21 mouse cellular contexts compared by ENCODE assay signal in genomic region chr1:132781607-132782445, GRCm38 (mm10). TPM values are rescaled to one million over a fixed set of nuclear protein-coding genes. Genes with fewer than 3 reads are reported as not detected.
DNase-seq lines count a peak whose midpoint lies in the region; ATAC-seq and TF ChIP-seq lines count a peak whose summit lies in the region.
"Had no signal": no experiment of that assay in that cellular context is flagged by ENCODE, and none has a peak within 500 bp of the region (broad histone marks: within the 10 kb centered on the region; RNA-seq: fewer than 3 reads in every experiment).

No protein-coding gene starts in this region.

- peak; percentile 43; the same call in 1 of the 2 replicates for ATAC-seq in hindbrain, embryonic 14.5 days (ENCODE audit: low FRiP score)
- no peak for ATAC-seq in hindbrain, embryonic 12.5 days (ENCODE audit: low FRiP score)
- ATAC-seq in forebrain, embryonic 16.5 days = peak; percentile 55
- peak; percentile 84 for ATAC-seq in midbrain, embryonic 16.5 days
- ATAC-seq in erythroid progenitor cell, adult 5-6 weeks (replicated peaks; ENCODE audit: low FRiP score, poor library complexity, severe bottlenecking) = no peak
- ATAC-seq: intestine, embryonic 16.5 days; liver, postnatal 0 days had no signal

- DNase-seq in hindbrain, embryonic 14.5 days (ENCODE audit: low spot score) = no peak
- DNase-seq in brain, embryonic 14.5 days (ENCODE audit: low read depth) = peak; percentile 72
- DNase-seq in urinary bladder, postnatal 14 days (ENCODE audit: low spot score) = no peak
- DNase-seq: adrenal gland, adult 2 months; cerebellum, adult 11-12 months; cerebellum, postnatal 14 days; heart, postnatal 36 days; left cerebral cortex, postnatal 4 days; liver, postnatal 0 days; lung, postnatal 14 days; retina, postnatal 1 day; thymus, postnatal 25 days had no signal

- no peak overlapping the region for H3K9ac ChIP-seq in hindbrain, embryonic 14.5 days
- H3K9ac ChIP-seq in hindbrain, embryonic 12.5 days = no peak overlapping the region
- no peak overlapping the region for H3K9ac ChIP-seq in forebrain, embryonic 16.5 days (replicated peaks; ENCODE audit: low read depth, low read length)
- no peak overlapping the region for H3K9ac ChIP-seq in midbrain, embryonic 16.5 days (ENCODE audit: low read depth, low read length)
- H3K9ac ChIP-seq: embryonic facial prominence, embryonic 13.5 days; heart, embryonic 13.5 days; liver, postnatal 0 days had no signal

- no peak overlapping the region for H3K4me3 ChIP-seq in hindbrain, embryonic 14.5 days (replicated peaks; ENCODE audit: low read length)
- H3K4me3 ChIP-seq in hindbrain, embryonic 12.5 days = no peak overlapping the region
- H3K4me3 ChIP-seq in forebrain, embryonic 16.5 days (replicated peaks; ENCODE audit: low read length) = no peak overlapping the region
- no peak overlapping the region for H3K4me3 ChIP-seq in midbrain, embryonic 16.5 days (ENCODE audit: low read depth, low read length)
- H3K4me3 ChIP-seq: embryonic facial prominence, embryonic 13.5 days; heart, embryonic 13.5 days had no signal

- no peaks in the 10 kb centered on the region for H3K9me3 ChIP-seq in hindbrain, embryonic 14.5 days (ENCODE audit: control insufficient read depth, low read length)
- no peaks in the 10 kb centered on the region for H3K9me3 ChIP-seq in hindbrain, embryonic 12.5 days (replicated peaks)
- no peaks in the 10 kb centered on the region for H3K9me3 ChIP-seq in forebrain, embryonic 16.5 days (ENCODE audit: control insufficient read depth, low read length)
- H3K9me3 ChIP-seq in midbrain, embryonic 16.5 days (replicated peaks; ENCODE audit: control insufficient read depth, low read length, poor library complexity, severe bottlenecking) = no peaks in the 10 kb centered on the region
- H3K9me3 ChIP-seq: embryonic facial prominence, embryonic 13.5 days; heart, embryonic 13.5 days had no signal

- no peak for TF ChIP-seq POLR2A in brain, embryonic 14.5 days (IDR thresholded peaks at IDR 0.05; ENCODE audit: borderline replicate concordance, extremely low read depth, insufficient read depth, insufficient read length, poor library complexity, severe bottlenecking)

- H3K4me1 ChIP-seq in hindbrain, embryonic 14.5 days (replicated peaks; ENCODE audit: control insufficient read depth, insufficient read depth, low read length) = peaks cover 1% of the 10 kb centered on the region
- no peaks in the 10 kb centered on the region for H3K4me1 ChIP-seq in hindbrain, embryonic 12.5 days
- no peaks in the 10 kb centered on the region for H3K4me1 ChIP-seq in forebrain, embryonic 16.5 days (replicated peaks; ENCODE audit: control insufficient read depth, insufficient read depth, low read length)
- H3K4me1 ChIP-seq in midbrain, embryonic 16.5 days (ENCODE audit: control insufficient read depth, insufficient read depth, low read length) = peaks cover 4% of the 10 kb centered on the region; the same call in 1 of the 2 replicates
- H3K4me1 ChIP-seq: embryonic facial prominence, embryonic 13.5 days had no signal

- H3K27me3 ChIP-seq in hindbrain, embryonic 14.5 days (ENCODE audit: control insufficient read depth, insufficient read depth, low read length) = no peaks in the 10 kb centered on the region
- H3K27me3 ChIP-seq in hindbrain, embryonic 12.5 days = no peaks in the 10 kb centered on the region
- H3K27me3 ChIP-seq in forebrain, embryonic 16.5 days (replicated peaks; ENCODE audit: control insufficient read depth, insufficient read depth, low read length) = no peaks in the 10 kb centered on the region
- H3K27me3 ChIP-seq in midbrain, embryonic 16.5 days (ENCODE audit: control insufficient read depth, insufficient read depth, low read depth, low read length) = no peaks in the 10 kb centered on the region
- H3K27me3 ChIP-seq: embryonic facial prominence, embryonic 13.5 days had no signal

- H3K27ac ChIP-seq in hindbrain, embryonic 14.5 days = 0 out of 2 replicates have a peak overlapping the region, but pooled peaks have one; percentile 7
- H3K27ac ChIP-seq in hindbrain, embryonic 12.5 days = no peak overlapping the region
- H3K27ac ChIP-seq in forebrain, embryonic 16.5 days (ENCODE audit: low read length) = peak overlapping the region; percentile 33; the same call in 1 of the 2 replicates
- H3K27ac ChIP-seq in midbrain, embryonic 16.5 days (ENCODE audit: low read length) = peak overlapping the region; percentile 63
- H3K27ac ChIP-seq: embryonic facial prominence, embryonic 13.5 days; heart, embryonic 13.5 days had no signal

- WGBS in hindbrain, embryonic 14.5 days = 52% methylated on average over 13 of the region's 13 CpGs
- 66% methylated on average over 13 of the region's 13 CpGs for WGBS in hindbrain, embryonic 12.5 days
- WGBS in forebrain, embryonic 16.5 days = 54% methylated on average over 13 of the region's 13 CpGs
- WGBS in midbrain, embryonic 16.5 days = 54% methylated on average over 13 of the region's 13 CpGs

- no peak for TF ChIP-seq CTCF in brain, embryonic 14.5 days (IDR thresholded peaks at IDR 0.05; ENCODE audit: borderline replicate concordance, extremely low read depth, insufficient read depth, insufficient read length)

- H3K36me3 ChIP-seq in hindbrain, embryonic 14.5 days (replicated peaks; ENCODE audit: control insufficient read depth, insufficient read depth) = no peaks in the 10 kb centered on the region
- H3K36me3 ChIP-seq in hindbrain, embryonic 12.5 days = no peaks in the 10 kb centered on the region
- H3K36me3 ChIP-seq in forebrain, embryonic 16.5 days (ENCODE audit: control insufficient read depth, insufficient read depth) = no peaks in the 10 kb centered on the region
- H3K36me3 ChIP-seq in midbrain, embryonic 16.5 days (ENCODE audit: control insufficient read depth, insufficient read depth, low read length) = no peaks in the 10 kb centered on the region
- H3K36me3 ChIP-seq: embryonic facial prominence, embryonic 13.5 days; heart, embryonic 13.5 days had no signal

- H3K4me2 ChIP-seq in hindbrain, embryonic 14.5 days (replicated peaks) = no peak overlapping the region
- no peak overlapping the region for H3K4me2 ChIP-seq in hindbrain, embryonic 12.5 days (replicated peaks)
- H3K4me2 ChIP-seq in forebrain, embryonic 16.5 days (ENCODE audit: low read length) = no peak overlapping the region
- no peak overlapping the region for H3K4me2 ChIP-seq in midbrain, embryonic 16.5 days (ENCODE audit: low read length)
- H3K4me2 ChIP-seq: embryonic facial prominence, embryonic 13.5 days; heart, embryonic 13.5 days had no signal

RNA-seq across cellular contexts. Expression of gene Nfasc, which starts 40.2 kb away (rescaled TPM):
- polyA plus RNA-seq in hindbrain, embryonic 14.5 days (2014; fragmentation: Nextera tagmentation; extraction: Ambion mirVana) = 42.8 and 44.9 TPM in 2 replicates
- 50.6 and 50.7 TPM in 2 replicates for polyA plus RNA-seq in hindbrain, embryonic 12.5 days (2016; fragmentation: Nextera tagmentation; extraction: Ambion mirVana)
- polyA plus RNA-seq in brain, embryonic 14.5 days (2012; rRNA removed) = 45.7 and 65.9 TPM in 2 replicates
- 49.3 and 61.8 TPM in 2 replicates for polyA plus RNA-seq in forebrain, embryonic 16.5 days (2015; fragmentation: Nextera tagmentation; extraction: Ambion mirVana)
- 42.7 and 45.4 TPM in 2 replicates for polyA plus RNA-seq in midbrain, embryonic 16.5 days (2015; fragmentation: Nextera tagmentation; extraction: Ambion mirVana)
- not detected in 2 replicates for total RNA-seq in erythroid progenitor cell, adult 5-6 weeks (2015; ENCODE audit: low replicate concordance)
- total RNA-seq in erythroid progenitor cell, adult 5-6 weeks (2017; ENCODE audit: low replicate concordance) = not detected in 2 replicates
- total RNA-seq: megakaryocyte, adult 5-6 weeks had no signal
- polyA plus RNA-seq: C2C12 had no signal

Comparison
In these comparisons a context has a peak if more than half of its experiments do, and no peak if none do; other contexts are left out.
1. ATAC-seq: peak in hindbrain, embryonic 14.5 days (single experiment), forebrain, embryonic 16.5 days (single experiment) and midbrain, embryonic 16.5 days (single experiment); none in hindbrain, embryonic 12.5 days (single experiment) and erythroid progenitor cell, adult 5-6 weeks (single experiment).